Mouse (Mus musculus) liver, adult 2 months (tissue): ENCODE data around the gene Elof1.

ENCODE experiments used
- CTCF ChIP-seq: fragments of 200-500 bp; IDR thresholded peaks from 2 replicates; pipeline ENCODE4 v1.5.1; 2011; ENCODE audit warnings: low read depth, low read length, control low read depth
- POLR2A ChIP-seq: fragments of 200-500 bp; IDR thresholded peaks from 2 replicates; pipeline ENCODE4 v1.6.1; 2011; ENCODE audit warnings: low read length, control low read depth; ENCODE audit not compliant: insufficient read depth; ENCODE audit errors: extremely low read depth

DNA sequence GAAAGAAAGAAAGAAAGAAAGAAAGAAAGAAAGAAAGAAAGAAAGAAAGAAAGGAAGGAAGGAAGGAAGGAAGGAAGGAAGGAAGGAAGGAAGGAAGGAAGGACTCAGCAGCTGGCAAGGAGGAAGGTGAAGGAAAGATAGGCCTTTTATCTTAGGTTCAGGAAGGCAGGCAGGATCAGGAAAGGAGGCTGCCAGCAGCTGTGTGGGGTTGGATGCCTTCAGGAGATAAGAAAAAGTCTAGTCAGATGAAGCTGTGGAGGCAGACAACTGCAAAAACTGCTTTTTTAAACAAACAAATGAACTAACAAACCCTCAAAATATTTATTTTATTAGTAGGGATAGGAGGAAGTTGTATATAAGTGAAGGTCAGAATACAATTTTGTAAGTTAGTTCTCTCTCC, 4.6 kb upstream of the Elof1 start:
- TF ChIP-seq POLR2A (no peak), CTCF (no peak)
